Mouse (Mus musculus): Measurements from ENCODE around the gene Lrba. TPM values are rescaled to one million over a fixed set of nuclear protein-coding genes. Genes with fewer than 3 reads are reported as not detected.

Gene Lrba
- total RNA-seq, 4 experiments from 2014 or later, result 25.0 to 29.4 (median 25.7) TPM

- DNase-seq (ENCODE audit: low spot score in 2 of 2), result no peak
Observed at GRCm38 (mm10) chr3:86754595-86755557, 530.4 kb downstream of the Lrba start.

GRCm38 (mm10) chr3:86756548-86756947 is 532.1 kb downstream of the Lrba start:
- no peak for DNase-seq (ENCODE audit: low spot score in 2 of 2)

GRCm38 (mm10) chr3:86758727-86759126 is 534.2 kb downstream of the Lrba start:
- no peak for DNase-seq (ENCODE audit: low spot score in 2 of 2)

- DNase-seq (ENCODE audit: low spot score in 2 of 2), result no peak
Observed at GRCm38 (mm10) chr3:86759383-86759782, 534.9 kb downstream of the Lrba start.

GRCm38 (mm10) chr3:86759834-86760233 is 535.4 kb downstream of the Lrba start:
- DNase-seq (ENCODE audit: low spot score in 2 of 2), result no peak

GRCm38 (mm10) chr3:86760474-86760873 is 536.0 kb downstream of the Lrba start:
- no peak for DNase-seq (ENCODE audit: low spot score in 2 of 2)

- peak; percentile 26 to 32 for DNase-seq (ENCODE audit: low spot score in 2 of 2)
Observed at GRCm38 (mm10) chr3:86761095-86762035, 536.9 kb downstream of the Lrba start.

GRCm38 (mm10) chr3:86762036-86762415 is 537.5 kb downstream of the Lrba start:
- DNase-seq (ENCODE audit: low spot score in 2 of 2), result no peak

GRCm38 (mm10) chr3:86762456-86762855 is 538.0 kb downstream of the Lrba start:
- no peak for DNase-seq (ENCODE audit: low spot score in 2 of 2)

GRCm38 (mm10) chr3:86768553-86768952 is 544.1 kb downstream of the Lrba start:
- peak in 1 of 2 experiments; percentile 26 for DNase-seq (ENCODE audit: low spot score in 2 of 2)

- DNase-seq (ENCODE audit: low spot score in 2 of 2), result no peak
Observed at GRCm38 (mm10) chr3:86768969-86769368, 544.5 kb downstream of the Lrba start.

- DNase-seq (ENCODE audit: low spot score in 2 of 2), result no peak
Observed at GRCm38 (mm10) chr3:86774566-86775443, 550.3 kb downstream of the Lrba start.

- no peak for DNase-seq (ENCODE audit: low spot score in 2 of 2)
Observed at GRCm38 (mm10) chr3:86775444-86775828, 551.0 kb downstream of the Lrba start.

- no peak for DNase-seq (ENCODE audit: low spot score in 2 of 2)
Observed at GRCm38 (mm10) chr3:86779704-86780103, 555.2 kb downstream of the Lrba start.

GRCm38 (mm10) chr3:86784051-86784450 is 559.6 kb downstream of the Lrba start:
- DNase-seq (ENCODE audit: low spot score in 2 of 2), result no peak

- no peak for DNase-seq (ENCODE audit: low spot score in 2 of 2)
Observed at GRCm38 (mm10) chr3:86784930-86785329, 560.5 kb downstream of the Lrba start.

GRCm38 (mm10) chr3:86786280-86786679 is 561.8 kb downstream of the Lrba start:
- DNase-seq (ENCODE audit: low spot score in 2 of 2), result no peak

- peak; percentile 36 to 75 for DNase-seq (ENCODE audit: low spot score in 2 of 2)
Observed at GRCm38 (mm10) chr3:86786845-86787351, 562.4 kb downstream of the Lrba start.

GRCm38 (mm10) chr3:86787423-86788123 is 563.1 kb downstream of the Lrba start:
- DNase-seq (ENCODE audit: low spot score in 2 of 2), result no peak

- no peak for DNase-seq (ENCODE audit: low spot score in 2 of 2)
Observed at GRCm38 (mm10) chr3:86788711-86789110, 564.2 kb downstream of the Lrba start.

All from gastrocnemius, adult 8-10 months (tissue).